Mouse (Mus musculus): ENCODE measurements around the gene Chn2. TPM values are rescaled to one million over a fixed set of nuclear protein-coding genes. Genes with fewer than 3 reads are reported as not detected.

The Chn2 gene
- polyA plus RNA-seq, 1 experiment from 2014 or later: 13.4 TPM

DNA sequence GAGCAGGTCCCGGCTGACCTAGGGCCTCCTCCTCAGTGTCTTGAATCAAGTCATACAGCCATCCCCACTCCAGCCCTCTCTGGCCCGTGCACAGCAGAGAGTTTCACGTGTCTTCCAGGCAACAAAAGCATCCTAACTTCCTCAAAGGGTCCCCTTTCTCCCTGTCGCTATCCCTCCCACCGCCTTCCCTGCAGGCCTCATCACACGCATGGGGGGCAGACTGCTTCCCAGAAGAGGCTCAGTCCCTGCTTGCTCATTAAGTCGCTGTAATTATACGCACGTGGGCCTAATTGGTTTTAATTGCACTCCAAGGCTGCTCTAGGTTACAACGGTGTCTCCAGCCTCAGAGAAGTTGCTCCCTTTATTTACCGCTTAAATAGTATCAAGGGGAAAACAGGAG lies 216.0 kb downstream of the Chn2 start:
- 61% methylated on average over 11 of the region's 11 CpGs for WGBS
- DNase-seq (ENCODE audit: low spot score): no peak
- Histone ChIP-seq H3K4me3 (no peak overlapping the region), H3K27me3 (ENCODE audit: insufficient read depth, poor library complexity, severe bottlenecking) (no peaks in the 10 kb centered on the region), H3K4me1 (replicated peaks) (peaks cover 57% of the 10 kb centered on the region), H3K36me3 (no peaks in the 10 kb centered on the region), H3K9me3 (no peaks in the 10 kb centered on the region), H3K27ac (peak overlapping the region; percentile 9; the same call in 1 of the 2 replicates)

DNA sequence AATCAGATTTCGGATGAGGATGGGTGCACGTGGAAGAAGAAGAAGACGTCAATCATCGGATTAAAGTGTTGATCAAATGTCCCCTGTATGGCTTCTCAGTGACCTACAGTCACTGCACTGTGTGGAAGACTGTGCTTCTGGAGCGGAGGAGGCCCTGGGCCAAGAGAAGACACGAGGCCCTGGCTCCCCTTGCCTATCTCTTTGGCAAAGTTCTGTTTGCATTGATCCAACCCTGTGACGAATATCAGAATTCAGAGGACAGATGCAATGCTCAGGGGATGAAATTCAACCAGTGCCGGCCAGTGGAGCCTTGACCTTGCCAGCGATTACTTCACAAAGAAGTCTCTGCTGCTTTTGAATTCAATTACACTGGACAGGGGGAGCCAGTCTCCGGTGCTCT lies 217.0 kb downstream of the Chn2 start:
- H3K27me3 ChIP-seq (ENCODE audit: insufficient read depth, poor library complexity, severe bottlenecking): no peaks in the 10 kb centered on the region
- WGBS: 74% methylated on average over 10 of the region's 10 CpGs
- no peaks in the 10 kb centered on the region for H3K36me3 ChIP-seq
- no peaks in the 10 kb centered on the region for H3K9me3 ChIP-seq
- H3K4me3 ChIP-seq: no peak overlapping the region
- peaks cover 54% of the 10 kb centered on the region for H3K4me1 ChIP-seq (replicated peaks)
- no peak overlapping the region for H3K27ac ChIP-seq
- DNase-seq (ENCODE audit: low spot score): no peak

DNA sequence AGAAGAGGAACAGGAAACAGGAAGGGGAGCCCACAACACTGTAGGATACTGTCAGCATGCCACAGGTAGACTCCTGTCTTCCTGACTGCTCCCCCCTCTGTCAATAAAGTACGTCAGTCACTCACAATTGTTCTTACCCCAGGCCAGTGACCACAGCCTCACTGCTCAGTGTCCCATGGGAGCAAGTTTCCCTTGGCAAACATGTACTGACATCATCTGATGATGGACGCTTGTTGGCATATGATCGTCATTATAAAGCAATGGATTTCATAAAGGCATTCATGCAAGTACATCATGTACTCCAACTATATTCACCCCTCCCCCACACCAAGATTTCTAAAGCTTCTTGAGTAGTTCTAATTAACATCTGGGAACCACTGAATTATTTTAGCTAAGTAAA lies 218.2 kb downstream of the Chn2 start:
- Histone ChIP-seq H3K4me3 (no peak overlapping the region), H3K4me1 (replicated peaks) (peaks cover 44% of the 10 kb centered on the region), H3K36me3 (no peaks in the 10 kb centered on the region), H3K27ac (no peak overlapping the region), H3K9me3 (no peaks in the 10 kb centered on the region), H3K27me3 (ENCODE audit: insufficient read depth, poor library complexity, severe bottlenecking) (no peaks in the 10 kb centered on the region)
- no peak for DNase-seq (ENCODE audit: low spot score)
- WGBS: 82% methylated on average over 3 of the region's 3 CpGs

DNA sequence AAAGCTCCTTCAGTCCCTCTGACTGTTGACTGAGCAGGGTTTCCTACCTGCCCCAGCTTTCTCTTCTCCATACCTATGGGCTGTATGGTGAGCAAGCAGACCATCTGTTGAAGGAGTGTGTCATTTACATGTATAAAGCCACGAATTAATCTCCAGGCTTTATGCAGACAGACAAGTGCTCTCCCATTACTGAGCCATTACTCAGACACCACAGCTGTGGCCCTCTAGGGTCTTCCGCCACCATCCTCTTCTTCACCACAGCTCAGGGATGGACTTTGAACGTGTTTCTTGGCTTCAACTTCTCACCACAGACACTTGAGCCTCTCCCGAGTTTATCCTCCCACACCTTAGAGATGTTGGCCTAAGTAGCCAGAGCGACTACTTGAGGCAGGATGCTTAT lies 219.1 kb downstream of the Chn2 start:
- Histone ChIP-seq H3K27ac (0 out of 2 replicates have a peak overlapping the region, but pooled peaks have one; percentile 29), H3K27me3 (ENCODE audit: insufficient read depth, poor library complexity, severe bottlenecking) (no peaks in the 10 kb centered on the region), H3K36me3 (no peaks in the 10 kb centered on the region), H3K4me1 (replicated peaks) (peaks cover 41% of the 10 kb centered on the region), H3K4me3 (no peak overlapping the region), H3K9me3 (no peaks in the 10 kb centered on the region)
- DNase-seq (ENCODE audit: low spot score): no peak
- WGBS: 88% methylated on average over 5 of the region's 5 CpGs

DNA sequence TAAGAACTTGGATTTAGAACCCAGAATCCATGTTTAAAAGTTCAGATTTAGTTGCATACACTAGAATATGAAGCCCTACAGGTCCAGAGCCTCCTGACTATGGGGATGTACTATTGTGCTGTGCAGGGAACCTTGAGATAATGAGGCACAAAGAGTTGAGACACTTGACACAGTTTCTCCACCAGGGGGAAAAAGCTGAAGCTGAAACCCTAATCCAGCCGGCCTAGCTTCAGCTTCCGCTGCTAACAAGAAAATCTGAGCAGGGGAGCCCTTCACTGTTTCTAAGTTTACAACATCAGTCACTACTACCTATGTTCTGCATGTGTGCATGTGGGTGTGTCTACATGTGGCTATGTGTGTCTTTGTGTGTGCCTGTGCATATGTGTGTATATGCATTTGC lies 223.4 kb downstream of the Chn2 start:
- WGBS: 67% methylated on average over 2 of the region's 2 CpGs
- no peak overlapping the region for H3K4me3 ChIP-seq
- H3K4me1 ChIP-seq (replicated peaks): peaks cover 5% of the 10 kb centered on the region; the same call in 1 of the 2 replicates
- H3K27ac ChIP-seq: no peak overlapping the region
- no peak for DNase-seq (ENCODE audit: low spot score)
- H3K27me3 ChIP-seq (ENCODE audit: insufficient read depth, poor library complexity, severe bottlenecking): no peaks in the 10 kb centered on the region
- no peaks in the 10 kb centered on the region for H3K36me3 ChIP-seq
- no peaks in the 10 kb centered on the region for H3K9me3 ChIP-seq

DNA sequence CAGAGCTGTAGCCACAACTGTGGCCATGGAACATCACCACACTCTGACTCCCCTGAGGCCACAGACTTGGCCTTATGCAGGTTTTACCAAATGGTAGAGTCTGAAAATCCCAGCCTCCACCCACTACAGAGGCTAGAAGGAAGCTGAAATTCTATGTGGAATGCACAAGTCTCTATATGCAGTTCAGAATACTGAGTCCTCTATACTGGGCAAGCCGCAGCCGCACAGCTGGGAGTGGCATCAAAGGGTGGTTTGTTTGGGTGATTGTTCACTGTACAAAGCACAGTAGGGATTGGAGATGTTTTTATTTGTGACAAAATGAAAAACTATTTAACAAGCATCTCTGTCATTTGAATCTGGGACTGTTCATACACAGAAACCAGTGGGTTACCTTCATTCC lies 224.5 kb downstream of the Chn2 start:
- 0 out of 2 replicates have a peak, but pooled peaks cover 2% of the 10 kb centered on the region for H3K4me1 ChIP-seq (replicated peaks)
- no peak overlapping the region for H3K4me3 ChIP-seq
- H3K36me3 ChIP-seq: no peaks in the 10 kb centered on the region
- 88% methylated on average over 2 of the region's 2 CpGs for WGBS
- no peak for DNase-seq (ENCODE audit: low spot score)
- H3K27me3 ChIP-seq (ENCODE audit: insufficient read depth, poor library complexity, severe bottlenecking): no peaks in the 10 kb centered on the region
- H3K9me3 ChIP-seq: no peaks in the 10 kb centered on the region
- H3K27ac ChIP-seq: no peak overlapping the region

DNA sequence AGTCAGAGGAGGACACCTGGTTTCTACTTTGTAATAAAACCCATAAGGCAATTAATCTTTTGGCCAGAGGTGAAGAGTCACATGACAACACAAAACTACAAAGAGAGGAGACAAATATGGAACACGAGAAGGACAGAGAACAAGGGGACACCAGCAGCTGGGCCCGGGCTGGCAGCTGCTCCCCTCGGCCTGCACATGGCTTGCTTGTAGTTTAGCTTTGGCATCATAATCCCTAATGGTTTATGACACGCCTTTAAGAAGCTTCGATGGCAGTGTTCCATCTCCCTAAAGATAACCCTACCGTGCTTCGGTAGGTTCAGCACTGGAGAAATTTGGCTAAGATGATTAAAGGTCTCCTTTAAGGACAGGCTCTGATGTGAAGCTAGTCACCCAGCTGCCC lies 225.2 kb downstream of the Chn2 start:
- H3K36me3 ChIP-seq: no peaks in the 10 kb centered on the region
- WGBS: 85% methylated on average over 7 of the region's 7 CpGs
- no peak overlapping the region for H3K27ac ChIP-seq
- no peak overlapping the region for H3K4me3 ChIP-seq
- 0 out of 2 replicates have a peak, but pooled peaks cover under 1% of the 10 kb centered on the region for H3K27me3 ChIP-seq (ENCODE audit: insufficient read depth, poor library complexity, severe bottlenecking)
- no peak for DNase-seq (ENCODE audit: low spot score)
- no peaks in the 10 kb centered on the region for H3K9me3 ChIP-seq
- H3K4me1 ChIP-seq (replicated peaks): peaks cover 3% of the 10 kb centered on the region; the same call in 1 of the 2 replicates

DNA sequence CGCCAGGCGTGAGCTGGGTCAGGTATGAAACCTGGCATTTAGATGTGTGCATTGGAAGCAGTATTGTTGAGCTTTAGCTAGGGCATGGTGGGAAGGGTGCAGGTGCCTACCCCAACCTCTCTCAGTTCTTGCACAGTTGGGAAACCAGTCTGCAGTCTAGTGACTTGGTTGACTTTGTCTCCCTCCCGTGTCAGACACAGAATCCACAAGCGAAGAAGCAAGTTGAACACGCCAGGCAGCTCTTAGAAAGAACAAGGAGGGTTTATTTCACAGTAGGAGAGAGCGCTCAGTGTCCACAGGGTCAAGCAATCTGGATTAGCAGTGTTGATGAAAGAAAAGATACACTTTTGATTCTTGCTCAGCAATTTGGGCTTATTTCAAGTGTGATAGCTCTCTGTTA lies 226.0 kb downstream of the Chn2 start:
- peaks cover 6% of the 10 kb centered on the region; the same call in 1 of the 2 replicates for H3K4me1 ChIP-seq (replicated peaks)
- 0 out of 2 replicates have a peak, but pooled peaks cover 6% of the 10 kb centered on the region for H3K27me3 ChIP-seq (ENCODE audit: insufficient read depth, poor library complexity, severe bottlenecking)
- no peak overlapping the region for H3K27ac ChIP-seq
- H3K9me3 ChIP-seq: no peaks in the 10 kb centered on the region
- no peak for DNase-seq (ENCODE audit: low spot score)
- 95% methylated on average over 6 of the region's 6 CpGs for WGBS
- no peak overlapping the region for H3K4me3 ChIP-seq
- H3K36me3 ChIP-seq: no peaks in the 10 kb centered on the region

DNA sequence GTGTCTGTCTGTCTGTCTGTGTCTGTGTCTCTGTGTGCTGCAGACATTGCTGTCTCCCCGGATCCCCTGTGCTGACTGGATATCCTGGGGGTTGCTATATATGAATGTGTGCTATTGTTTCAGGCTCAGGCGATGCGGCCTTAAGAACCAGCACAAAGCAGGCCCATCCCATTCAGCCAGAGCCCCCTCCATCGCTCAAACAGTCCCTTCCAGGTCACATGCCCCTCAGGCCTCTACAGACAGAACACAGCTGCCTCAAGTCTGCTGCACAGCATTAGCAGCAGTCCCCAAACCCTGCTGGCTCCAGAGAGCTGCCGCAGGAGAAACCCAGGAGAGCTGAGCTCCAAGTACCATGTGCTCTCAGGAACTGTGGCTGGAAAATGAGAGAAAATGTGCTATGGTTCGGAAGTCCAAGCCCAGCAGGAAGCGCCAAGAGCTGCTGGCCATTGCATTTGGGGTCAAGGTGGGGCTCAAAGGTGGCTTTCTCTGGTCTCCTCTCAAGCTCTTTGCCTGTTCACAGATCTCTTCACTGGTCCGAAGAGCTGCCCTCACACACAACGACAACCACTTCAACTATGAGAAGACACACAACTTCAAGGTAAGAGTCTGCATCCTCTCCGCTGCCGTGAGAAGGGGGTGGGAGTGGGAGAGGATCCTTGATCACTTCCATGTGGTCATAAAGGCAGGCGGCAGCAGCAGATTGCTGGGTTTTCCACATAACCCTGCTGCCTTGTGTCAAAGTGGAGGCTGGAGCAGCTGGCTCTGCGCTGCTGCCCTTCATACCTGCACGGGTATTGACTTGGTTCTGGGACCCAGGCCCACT lies 233.4 kb downstream of the Chn2 start:
- 54% methylated on average over 14 of the region's 14 CpGs for WGBS
- Histone ChIP-seq H3K27me3 (ENCODE audit: insufficient read depth, poor library complexity, severe bottlenecking) (peaks cover 10% of the 10 kb centered on the region), H3K4me1 (replicated peaks) (peaks cover 52% of the 10 kb centered on the region), H3K27ac (peak overlapping the region; percentile 86), H3K4me3 (peak overlapping the region; percentile 22), H3K9me3 (no peaks in the 10 kb centered on the region), H3K36me3 (no peaks in the 10 kb centered on the region)
- DNase-seq (ENCODE audit: low spot score): peak; percentile 54

DNA sequence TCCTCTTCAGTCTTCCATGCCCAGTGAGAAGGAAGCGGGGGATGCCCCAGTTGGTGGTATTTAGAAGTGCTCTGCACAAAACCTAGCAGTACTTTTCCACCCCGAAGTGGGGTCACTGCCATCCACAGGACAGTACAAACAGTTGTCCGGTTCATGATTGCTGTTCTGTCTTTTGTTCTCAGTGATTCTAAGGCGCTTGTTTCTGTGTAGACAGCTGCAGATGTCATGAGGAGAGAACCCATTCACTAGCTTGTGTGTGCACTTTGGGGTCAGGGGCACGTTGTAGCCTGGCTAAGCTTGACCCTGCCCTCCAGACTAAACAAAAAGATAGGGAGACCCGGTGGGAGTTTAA lies 234.0 kb downstream of the Chn2 start:
- H3K4me3 ChIP-seq: peak overlapping the region; percentile 22
- no peaks in the 10 kb centered on the region for H3K9me3 ChIP-seq
- peaks cover 58% of the 10 kb centered on the region for H3K4me1 ChIP-seq (replicated peaks)
- H3K27me3 ChIP-seq (ENCODE audit: insufficient read depth, poor library complexity, severe bottlenecking): peaks cover 12% of the 10 kb centered on the region
- DNase-seq (ENCODE audit: low spot score): peak; percentile 35
- peak overlapping the region; percentile 86 for H3K27ac ChIP-seq
- no peaks in the 10 kb centered on the region for H3K36me3 ChIP-seq
- 26% methylated on average over 6 of the region's 6 CpGs for WGBS

DNA sequence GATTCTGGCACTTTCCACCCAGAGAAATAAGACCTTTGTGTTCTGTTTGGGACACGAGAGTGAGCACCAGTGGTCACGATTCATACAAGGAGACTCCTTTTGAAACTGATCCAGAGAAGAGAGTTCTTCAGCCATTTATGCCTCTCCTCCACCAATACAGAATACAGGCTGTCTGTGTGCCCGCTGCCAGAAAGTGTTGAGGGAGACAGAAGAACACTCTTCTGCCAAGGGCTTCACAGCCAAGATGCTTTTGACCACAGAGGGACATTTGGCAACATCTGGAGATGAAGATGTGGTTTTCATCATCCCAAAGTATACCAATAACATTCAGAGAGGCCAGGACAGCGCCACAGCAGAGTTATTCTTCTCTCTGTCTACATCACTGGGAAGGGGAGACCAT lies 237.9 kb downstream of the Chn2 start:
- peaks cover 47% of the 10 kb centered on the region for H3K4me1 ChIP-seq (replicated peaks)
- no peak overlapping the region for H3K4me3 ChIP-seq
- H3K27me3 ChIP-seq (ENCODE audit: insufficient read depth, poor library complexity, severe bottlenecking): peaks cover 2% of the 10 kb centered on the region; the same call in 1 of the 2 replicates
- H3K27ac ChIP-seq: no peak overlapping the region
- 87% methylated on average over 4 of the region's 4 CpGs for WGBS
- H3K36me3 ChIP-seq: no peaks in the 10 kb centered on the region
- no peak for DNase-seq (ENCODE audit: low spot score)
- H3K9me3 ChIP-seq: no peaks in the 10 kb centered on the region

DNA sequence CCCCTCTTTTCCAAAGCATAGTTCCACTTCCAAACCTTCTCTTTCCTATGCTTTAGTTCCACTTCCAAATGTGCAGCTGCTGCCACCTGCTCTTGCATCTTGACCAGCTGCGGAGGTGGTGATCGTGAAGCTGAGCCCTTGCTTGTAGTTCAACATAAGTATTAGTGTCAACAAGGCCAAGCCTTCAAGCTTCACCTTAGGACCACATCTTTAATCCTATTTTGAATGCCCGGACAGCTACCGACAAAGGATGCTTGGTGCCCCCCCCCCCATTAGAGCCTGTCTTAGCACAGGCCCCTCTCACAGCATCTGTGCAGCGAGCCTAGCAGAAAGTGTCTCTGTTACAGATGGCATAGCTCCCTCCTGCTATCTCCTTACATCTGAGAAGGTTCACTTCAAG lies 238.5 kb downstream of the Chn2 start:
- 66% methylated on average over 5 of the region's 5 CpGs for WGBS
- H3K4me3 ChIP-seq: no peak overlapping the region

DNA sequence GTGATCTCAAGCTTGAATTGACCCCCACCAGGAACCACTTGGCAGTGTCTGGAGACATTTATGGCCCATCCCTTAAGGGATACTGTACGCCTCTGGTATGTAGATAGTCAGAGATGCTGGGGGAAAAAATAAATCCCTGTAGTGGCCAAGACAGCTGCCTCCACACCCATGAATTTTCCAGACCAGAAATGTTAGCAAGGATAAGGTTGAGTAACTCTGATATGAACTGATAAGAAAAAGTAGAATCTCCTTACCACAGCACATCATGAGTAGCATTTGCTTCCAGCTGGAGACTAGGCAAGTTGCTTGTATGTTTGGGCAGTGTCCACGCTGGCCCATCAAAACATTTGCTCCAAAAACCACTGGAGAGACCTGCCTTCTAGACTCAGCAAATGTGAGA lies 239.3 kb downstream of the Chn2 start:
- no peak for DNase-seq (ENCODE audit: low spot score)
- Histone ChIP-seq H3K4me3 (no peak overlapping the region), H3K27me3 (ENCODE audit: insufficient read depth, poor library complexity, severe bottlenecking) (peaks cover 2% of the 10 kb centered on the region; the same call in 1 of the 2 replicates), H3K36me3 (no peaks in the 10 kb centered on the region), H3K4me1 (replicated peaks) (peaks cover 38% of the 10 kb centered on the region), H3K27ac (no peak overlapping the region; the same call in 1 of the 2 replicates), H3K9me3 (no peaks in the 10 kb centered on the region)
- WGBS: 91% methylated on average over 2 of the region's 2 CpGs

More for the DNA sequence above, 238.5 kb downstream of the Chn2 start:
- Histone ChIP-seq H3K9me3 (no peaks in the 10 kb centered on the region), H3K27ac (peak overlapping the region; percentile 5; the same call in 1 of the 2 replicates), H3K36me3 (no peaks in the 10 kb centered on the region), H3K4me1 (replicated peaks) (peaks cover 41% of the 10 kb centered on the region), H3K27me3 (ENCODE audit: insufficient read depth, poor library complexity, severe bottlenecking) (peaks cover 2% of the 10 kb centered on the region; the same call in 1 of the 2 replicates)
- DNase-seq (ENCODE audit: low spot score): no peak
